Mouse (Mus musculus) embryo, embryonic 11.5 days (tissue): ENCODE measurements around the gene Plod2.

Experiments
- DNase-seq: peaks from one replicate; pipeline ENCODE4 v3.0.0-alpha.2; 2012; ENCODE audit warnings: low read depth, low spot score

Plod2 gene

GRCm38 (mm10) chr9:92555006-92555958, 13.3 kb downstream of the Plod2 start:
- no peak for DNase-seq

GRCm38 (mm10) chr9:92559750-92560149, 17.7 kb downstream of the Plod2 start:
- DNase-seq: no peak

GRCm38 (mm10) chr9:92560840-92561547, 19.0 kb downstream of the Plod2 start:
- no peak for DNase-seq

- no peak for DNase-seq
Measured at GRCm38 (mm10) chr9:92562416-92562815, 20.4 kb downstream of the Plod2 start.

- no peak for DNase-seq
Measured at GRCm38 (mm10) chr9:92563306-92563705, 21.3 kb downstream of the Plod2 start.

GRCm38 (mm10) chr9:92564391-92564790, 22.4 kb downstream of the Plod2 start:
- no peak for DNase-seq

GRCm38 (mm10) chr9:92566234-92566633, 24.2 kb downstream of the Plod2 start:
- DNase-seq: no peak

- DNase-seq: no peak
Measured at GRCm38 (mm10) chr9:92567474-92567873, 25.5 kb downstream of the Plod2 start.

GRCm38 (mm10) chr9:92568798-92569197, 26.8 kb downstream of the Plod2 start:
- DNase-seq: no peak

GRCm38 (mm10) chr9:92572376-92573108, 30.5 kb downstream of the Plod2 start:
- DNase-seq: no peak

GRCm38 (mm10) chr9:92583876-92584275, 41.9 kb downstream of the Plod2 start:
- DNase-seq: no peak

GRCm38 (mm10) chr9:92586025-92586424, 44.0 kb downstream of the Plod2 start:
- DNase-seq: no peak

- DNase-seq: no peak
Measured at GRCm38 (mm10) chr9:92587391-92587790, 45.4 kb downstream of the Plod2 start.

- no peak for DNase-seq
Measured at GRCm38 (mm10) chr9:92588226-92588625, 46.2 kb downstream of the Plod2 start.

- no peak for DNase-seq
Measured at GRCm38 (mm10) chr9:92589021-92589420, 47.0 kb downstream of the Plod2 start.

GRCm38 (mm10) chr9:92591482-92591881, 49.5 kb downstream of the Plod2 start:
- no peak for DNase-seq

GRCm38 (mm10) chr9:92592757-92593156, 50.7 kb downstream of the Plod2 start:
- DNase-seq: no peak

GRCm38 (mm10) chr9:92594491-92594890, 52.5 kb downstream of the Plod2 start:
- no peak for DNase-seq

GRCm38 (mm10) chr9:92595296-92595695, 53.3 kb downstream of the Plod2 start:
- DNase-seq: no peak

GRCm38 (mm10) chr9:92596916-92597547, 55.0 kb downstream of the Plod2 start:
- DNase-seq: no peak

GRCm38 (mm10) chr9:92597776-92598175, 55.8 kb downstream of the Plod2 start:
- no peak for DNase-seq
